Mouse (Mus musculus): ENCODE results near the gene Tmem140.
A peak's percentile ranks its signal among the peaks of the same experiment; 100 is the strongest.

DNA sequence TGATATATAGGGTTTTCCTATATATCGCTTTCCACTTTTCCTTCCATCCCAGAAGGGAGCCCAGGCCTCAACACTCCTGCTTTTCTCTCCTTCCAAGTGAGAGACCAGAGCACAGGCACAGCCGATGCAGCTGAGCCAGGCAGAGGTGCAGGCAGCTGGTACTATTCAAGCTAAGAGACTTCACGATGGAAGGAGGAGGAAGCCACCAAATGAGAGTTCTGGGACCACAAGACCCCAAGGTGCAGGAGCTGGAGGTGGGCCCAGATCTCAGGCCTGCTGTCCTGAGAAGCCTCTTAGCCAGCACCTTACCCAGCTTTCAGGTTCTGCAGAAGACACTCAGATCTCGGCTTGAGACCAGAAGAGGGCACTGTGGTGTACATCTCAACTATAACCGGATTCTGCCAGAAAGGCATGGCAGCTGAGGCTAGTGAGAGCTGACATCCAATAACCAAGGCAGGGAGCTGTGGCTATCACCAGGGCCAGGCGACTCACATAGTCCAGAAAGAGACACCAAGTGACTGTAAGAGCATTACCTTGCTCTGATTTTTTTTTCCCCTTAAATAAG is 17.0 kb downstream of the Tmem140 start:
- TF ChIP-seq EP300 (IDR thresholded peaks at IDR 0.05; ENCODE audit: low read depth) (no peak), CTCF (IDR thresholded peaks at IDR 0.05; ENCODE audit: low read depth) (peak; percentile 68)
